Mouse (Mus musculus): ENCODE measurements around the gene Hist1h4h. TPM values are rescaled to one million over a fixed set of nuclear protein-coding genes. Genes with fewer than 3 reads are reported as not detected.
"Not testable (repeated sequence)": the region's sequence is repeated elsewhere in the genome, so short reads cannot be mapped to it uniquely, and the experiment has no call there.

The Hist1h4h gene
- polyA plus RNA-seq, 1 experiment = 150 TPM

GRCm38 (mm10) chr13:23525901-23526300 lies 4.9 kb upstream of the Hist1h4h start:
- Histone ChIP-seq H3K27ac (ENCODE audit: control insufficient read depth, insufficient read depth, low read length) (no peak overlapping the region), H3K4me1 (replicated peaks; ENCODE audit: control insufficient read depth, insufficient read depth, low read length) (peaks cover 2% of the 10 kb centered on the region), H3K27me3 (ENCODE audit: control insufficient read depth, insufficient read depth, low read length) (no peaks in the 10 kb centered on the region), H3K36me3 (ENCODE audit: control insufficient read depth, insufficient read depth, low read length) (no peaks in the 10 kb centered on the region), H3K4me3 (ENCODE audit: control insufficient read depth, insufficient read depth, low read length) (no peak overlapping the region)
- WGBS = 14% methylated on average over 10 of the region's 10 CpGs
- DNase-seq = no peak
- TF ChIP-seq CTCF (IDR thresholded peaks at IDR 0.05; ENCODE audit: borderline replicate concordance, control insufficient read depth, extremely low read depth, insufficient read depth, low read length, poor library complexity) (no peak), POLR2A (IDR thresholded peaks at IDR 0.05; ENCODE audit: control insufficient read depth, extremely low read depth, insufficient read depth, low read length, poor library complexity) (no peak)

- TF ChIP-seq CTCF (IDR thresholded peaks at IDR 0.05; ENCODE audit: borderline replicate concordance, control insufficient read depth, extremely low read depth, insufficient read depth, low read length, poor library complexity) (no peak), POLR2A (IDR thresholded peaks at IDR 0.05; ENCODE audit: control insufficient read depth, extremely low read depth, insufficient read depth, low read length, poor library complexity) (no peak)
- Histone ChIP-seq H3K27me3 (ENCODE audit: control insufficient read depth, insufficient read depth, low read length) (no peaks in the 10 kb centered on the region), H3K36me3 (ENCODE audit: control insufficient read depth, insufficient read depth, low read length) (no peaks in the 10 kb centered on the region), H3K4me3 (ENCODE audit: control insufficient read depth, insufficient read depth, low read length) (no peak overlapping the region), H3K4me1 (replicated peaks; ENCODE audit: control insufficient read depth, insufficient read depth, low read length) (peaks cover 2% of the 10 kb centered on the region), H3K27ac (ENCODE audit: control insufficient read depth, insufficient read depth, low read length) (no peak overlapping the region)
- 1% methylated on average over 17 of the region's 17 CpGs for WGBS
- DNase-seq = peak; percentile 86
Observed at GRCm38 (mm10) chr13:23526312-23526711, 4.5 kb upstream of the Hist1h4h start.

GRCm38 (mm10) chr13:23529005-23529404 lies 1.8 kb upstream of the Hist1h4h start:
- peaks cover 6% of the 10 kb centered on the region for H3K4me1 ChIP-seq (replicated peaks; ENCODE audit: control insufficient read depth, insufficient read depth, low read length)

GRCm38 (mm10) chr13:23529480-23530165 lies 1.2 kb upstream of the Hist1h4h start:
- WGBS = 30% methylated on average over 2 of the region's 2 CpGs

More at GRCm38 (mm10) chr13:23529005-23529404, 1.8 kb upstream of the Hist1h4h start:
- Histone ChIP-seq H3K27ac (ENCODE audit: control insufficient read depth, insufficient read depth, low read length) (no peak overlapping the region), H3K4me3 (ENCODE audit: control insufficient read depth, insufficient read depth, low read length) (no peak overlapping the region), H3K36me3 (ENCODE audit: control insufficient read depth, insufficient read depth, low read length) (no peaks in the 10 kb centered on the region), H3K27me3 (ENCODE audit: control insufficient read depth, insufficient read depth, low read length) (no peaks in the 10 kb centered on the region)
- 97% methylated on average over 5 of the region's 5 CpGs for WGBS
- no peak for TF ChIP-seq POLR2A (IDR thresholded peaks at IDR 0.05; ENCODE audit: control insufficient read depth, extremely low read depth, insufficient read depth, low read length, poor library complexity)
- no peak for DNase-seq

GRCm38 (mm10) chr13:23530181-23530900 lies 509 bp upstream of the Hist1h4h start:
- no peak for TF ChIP-seq POLR2A (IDR thresholded peaks at IDR 0.05; ENCODE audit: control insufficient read depth, extremely low read depth, insufficient read depth, low read length, poor library complexity)
- no peak for TF ChIP-seq CTCF (IDR thresholded peaks at IDR 0.05; ENCODE audit: borderline replicate concordance, control insufficient read depth, extremely low read depth, insufficient read depth, low read length, poor library complexity)
- Histone ChIP-seq H3K27me3 (ENCODE audit: control insufficient read depth, insufficient read depth, low read length) (no peaks in the 10 kb centered on the region), H3K4me1 (replicated peaks; ENCODE audit: control insufficient read depth, insufficient read depth, low read length) (peaks cover 6% of the 10 kb centered on the region), H3K4me3 (ENCODE audit: control insufficient read depth, insufficient read depth, low read length) (peak overlapping the region; percentile 42), H3K36me3 (ENCODE audit: control insufficient read depth, insufficient read depth, low read length) (no peaks in the 10 kb centered on the region), H3K27ac (ENCODE audit: control insufficient read depth, insufficient read depth, low read length) (peak overlapping the region; percentile 83)
- peak; percentile 75 for DNase-seq
- under 1% methylated on average over 20 of the region's 20 CpGs for WGBS

More at GRCm38 (mm10) chr13:23529480-23530165, 1.2 kb upstream of the Hist1h4h start:
- DNase-seq = no peak
- TF ChIP-seq CTCF (IDR thresholded peaks at IDR 0.05; ENCODE audit: borderline replicate concordance, control insufficient read depth, extremely low read depth, insufficient read depth, low read length, poor library complexity) (no peak), POLR2A (IDR thresholded peaks at IDR 0.05; ENCODE audit: control insufficient read depth, extremely low read depth, insufficient read depth, low read length, poor library complexity) (no peak)
- no peaks in the 10 kb centered on the region for H3K27me3 ChIP-seq (ENCODE audit: control insufficient read depth, insufficient read depth, low read length)
- H3K4me3 ChIP-seq (ENCODE audit: control insufficient read depth, insufficient read depth, low read length) = no peak overlapping the region
- no peaks in the 10 kb centered on the region for H3K36me3 ChIP-seq (ENCODE audit: control insufficient read depth, insufficient read depth, low read length)
- no peak overlapping the region; the same call in 1 of the 2 replicates for H3K27ac ChIP-seq (ENCODE audit: control insufficient read depth, insufficient read depth, low read length)
- H3K4me1 ChIP-seq (replicated peaks; ENCODE audit: control insufficient read depth, insufficient read depth, low read length) = peaks cover 6% of the 10 kb centered on the region

- no peaks in the 10 kb centered on the region for H3K36me3 ChIP-seq (ENCODE audit: control insufficient read depth, insufficient read depth, low read length)
- no peak for DNase-seq
Observed at GRCm38 (mm10) chr13:23532262-23533075, 1.6 kb downstream of the Hist1h4h start.

GRCm38 (mm10) chr13:23533560-23534367 lies 2.9 kb downstream of the Hist1h4h start, which contains the start of gene Hist1h2af:
Hist1h2af (plus strand) TSS chr13:23533906.
- WGBS = under 1% methylated on average over 29 of the region's 53 CpGs
- H3K27ac ChIP-seq (ENCODE audit: control insufficient read depth, insufficient read depth, low read length) = peak within 1 kb of the TSS; percentile 92
- H3K36me3 ChIP-seq (ENCODE audit: control insufficient read depth, insufficient read depth, low read length); H3K27me3 ChIP-seq (ENCODE audit: control insufficient read depth, insufficient read depth, low read length); H3K4me1 ChIP-seq (replicated peaks; ENCODE audit: control insufficient read depth, insufficient read depth, low read length): not testable (repeated sequence)
- H3K4me3 ChIP-seq (ENCODE audit: control insufficient read depth, insufficient read depth, low read length) = peak within 1 kb of the TSS; percentile 54
- peak; percentile 64 for DNase-seq

More at GRCm38 (mm10) chr13:23532262-23533075, 1.6 kb downstream of the Hist1h4h start:
- Histone ChIP-seq H3K27me3 (ENCODE audit: control insufficient read depth, insufficient read depth, low read length) (no peaks in the 10 kb centered on the region), H3K4me1 (replicated peaks; ENCODE audit: control insufficient read depth, insufficient read depth, low read length) (peaks cover 6% of the 10 kb centered on the region), H3K27ac (ENCODE audit: control insufficient read depth, insufficient read depth, low read length) (peak overlapping the region; percentile 82), H3K4me3 (ENCODE audit: control insufficient read depth, insufficient read depth, low read length) (peak overlapping the region; percentile 5; the same call in 1 of the 2 replicates)
- TF ChIP-seq POLR2A (IDR thresholded peaks at IDR 0.05; ENCODE audit: control insufficient read depth, extremely low read depth, insufficient read depth, low read length, poor library complexity) = no peak
- whole genome bisulfite sequencing = 22% methylated on average over 9 of the region's 9 CpGs
